Mouse (Mus musculus): ENCODE results near the gene Cplx3.

- no peak for TF ChIP-seq CTCF (IDR thresholded peaks at IDR 0.05; ENCODE audit: extremely low read depth, insufficient read length, insufficient replicate concordance, low read depth, low read length)
- TF ChIP-seq POLR2A (IDR thresholded peaks at IDR 0.05; ENCODE audit: low read depth, low read length), result no peak; the same call in 1 of the 2 replicates
These were observed 32.8 kb upstream of the Cplx3 start for GRCm38 (mm10) chr9:57638651-57639459.

Measured in small intestine, adult 2 months (tissue).